Mouse (Mus musculus) G1E (cell line): ENCODE results near the gene 2410137M14Rik. TPM values are rescaled to one million over a fixed set of nuclear protein-coding genes. Genes with fewer than 3 reads are reported as not detected.

ENCODE experiments used
- ATAC-seq: 2 replicates; pipeline ENCODE4 v1.8.0; 2016; ENCODE audit warnings: mild to moderate bottlenecking; ENCODE audit not compliant: insufficient number of reproducible peaks, poor library complexity, low FRiP score, severe bottlenecking; ENCODE audit errors: extremely low read depth
- DNase-seq: peaks from one replicate; pipeline ENCODE4 v3.0.0; 2012; ENCODE audit warnings: low spot score
- H3K27me3 ChIP-seq: 2 replicates; pipeline ENCODE4 v1.6.1; 2012; ENCODE audit warnings: mild to moderate bottlenecking, low read length, inconsistent platforms; ENCODE audit not compliant: insufficient read depth
- H3K36me3 ChIP-seq: replicated peaks from 2 replicates; pipeline ENCODE3; 2012; ENCODE audit warnings: mild to moderate bottlenecking, inconsistent platforms
- H3K4me1 ChIP-seq: 2 replicates; pipeline ENCODE4 v1.6.1; 2012; ENCODE audit warnings: low read depth, low read length, inconsistent platforms, mixed read lengths; ENCODE audit not compliant: insufficient read depth
- H3K4me3 ChIP-seq: 2 replicates; pipeline ENCODE4 v1.5.1; 2012; ENCODE audit warnings: low read depth, mild to moderate bottlenecking, inconsistent platforms, low read length, moderate library complexity, mixed read lengths
- H3K9me3 ChIP-seq: replicated peaks from 2 replicates; pipeline ENCODE4 v1.6.1; 2012; ENCODE audit warnings: inconsistent platforms
- CTCF ChIP-seq: IDR thresholded peaks from 2 replicates; pipeline ENCODE4 v1.5.1; 2012; ENCODE audit warnings: low read depth, low read length, inconsistent platforms, mixed read lengths
- GATA1 ChIP-seq: IDR thresholded peaks from 2 replicates; pipeline ENCODE4 v1.6.1; 2012; ENCODE audit warnings: borderline replicate concordance, low read length, inconsistent platforms, mixed read lengths
- GATA2 ChIP-seq: IDR thresholded peaks from 2 replicates; pipeline ENCODE4 v1.6.1; 2012; ENCODE audit warnings: low read depth, low read length, inconsistent platforms, borderline replicate concordance
- POLR2AphosphoS5 ChIP-seq: IDR thresholded peaks from 2 replicates; pipeline ENCODE4 v1.6.1; 2012; ENCODE audit warnings: low read depth, low read length, inconsistent platforms; ENCODE audit not compliant: insufficient replicate concordance
- TAL1 ChIP-seq: conservative IDR thresholded peaks from 2 replicates; pipeline ENCODE4 v1.6.1; 2012; ENCODE audit warnings: low read depth, low read length, inconsistent platforms, mixed read lengths
- polyA plus RNA-seq: library from polyadenylated mRNA; stranded (reverse); fragments of >175 nt; gene quantifications from 2 replicates; pipeline ENCODE4 v1.2.3, GENCODE M21; 2012
- total RNA-seq, 2 experiments: library from RNA; stranded (forward) in 1 of 2; stranded (reverse) in 1 of 2; fragments of 200-1000 nt in 1 of 2; fragments of >200 nt in 1 of 2; fragmentation: Nextera tagmentation in 1 of 2; gene quantifications; 2 replicates each; pipeline ENCODE4 v1.2.3; 2014 to 2017

The 2410137M14Rik gene
- total and polyA plus RNA-seq, 3 experiments, result 0.16 TPM; not detected in 2

GRCm38 (mm10) chr17:36970316-36970890, 10.6 kb downstream of the 2410137M14Rik start:
- TF ChIP-seq TAL1 (no peak), POLR2AphosphoS5 (no peak), GATA1 (no peak), CTCF (no peak), GATA2 (no peak)
- Histone ChIP-seq H3K27me3 (peaks cover 15% of the 10 kb centered on the region; the same call in 1 of the 2 replicates), H3K4me1 (peaks cover 3% of the 10 kb centered on the region), H3K9me3 (no peaks in the 10 kb centered on the region), H3K36me3 (peaks cover 4% of the 10 kb centered on the region), H3K4me3 (no peak overlapping the region)
- no peak for DNase-seq
- no peak for ATAC-seq

- Histone ChIP-seq H3K27me3 (peaks cover 15% of the 10 kb centered on the region; the same call in 1 of the 2 replicates), H3K9me3 (no peaks in the 10 kb centered on the region), H3K4me3 (no peak overlapping the region), H3K36me3 (peaks cover 13% of the 10 kb centered on the region), H3K4me1 (no peaks in the 10 kb centered on the region; the same call in 1 of the 2 replicates)
- TF ChIP-seq POLR2AphosphoS5 (no peak), TAL1 (no peak)
- DNase-seq (no peak), ATAC-seq (no peak)
These were observed 14.2 kb downstream of the 2410137M14Rik start for GRCm38 (mm10) chr17:36966875-36967274.

GRCm38 (mm10) chr17:36961125-36961524, 19.9 kb downstream of the 2410137M14Rik start:
- peaks cover 27% of the 10 kb centered on the region for H3K36me3 ChIP-seq
- no peaks in the 10 kb centered on the region for H3K9me3 ChIP-seq
- peaks cover 28% of the 10 kb centered on the region for H3K4me1 ChIP-seq
- H3K27me3 ChIP-seq, result no peaks in the 10 kb centered on the region
- DNase-seq, result no peak
- TF ChIP-seq GATA1 (no peak), TAL1 (no peak), CTCF (no peak), POLR2AphosphoS5 (no peak), GATA2 (no peak)
- H3K4me3 ChIP-seq, result no peak overlapping the region
- ATAC-seq, result no peak

GRCm38 (mm10) chr17:36958884-36959283, 22.2 kb downstream of the 2410137M14Rik start:
- Histone ChIP-seq H3K9me3 (no peaks in the 10 kb centered on the region), H3K4me3 (peak overlapping the region; percentile 77), H3K27me3 (no peaks in the 10 kb centered on the region), H3K4me1 (peaks cover 28% of the 10 kb centered on the region), H3K36me3 (peaks cover 26% of the 10 kb centered on the region)
- TF ChIP-seq CTCF (no peak), TAL1 (no peak), GATA1 (no peak), GATA2 (no peak), POLR2AphosphoS5 (no peak)
- no peak for DNase-seq
- ATAC-seq, result no peak

GRCm38 (mm10) chr17:36957999-36958743, 22.9 kb downstream of the 2410137M14Rik start, which contains the start of the genes Znrd1 and Znrd1as:
Znrd1 (minus strand) TSS chr17:36958559.
Znrd1as (plus strand) TSS chr17:36958592.
- TF ChIP-seq GATA2, result no peak
- no peak for TF ChIP-seq CTCF
- no peak for TF ChIP-seq POLR2AphosphoS5
- no peak for TF ChIP-seq GATA1
- no peak for TF ChIP-seq TAL1
- ATAC-seq (peak; percentile 97), DNase-seq (peak; percentile 71)
- H3K27me3 ChIP-seq, result no peaks in the 10 kb centered on the region
- peaks cover 30% of the 10 kb centered on the region for H3K36me3 ChIP-seq
- H3K4me1 ChIP-seq, result peaks cover 28% of the 10 kb centered on the region
- H3K9me3 ChIP-seq, result no peaks in the 10 kb centered on the region
- H3K4me3 ChIP-seq, result peak within 1 kb of the TSS; percentile 77

GRCm38 (mm10) chr17:36953062-36953461, 28.0 kb downstream of the 2410137M14Rik start:
- H3K36me3 ChIP-seq, result peaks cover 52% of the 10 kb centered on the region
- DNase-seq, result no peak
- H3K9me3 ChIP-seq, result no peaks in the 10 kb centered on the region

More at GRCm38 (mm10) chr17:36953062-36953461, 28.0 kb downstream of the 2410137M14Rik start:
- Histone ChIP-seq H3K4me3 (no peak overlapping the region), H3K4me1 (peaks cover 22% of the 10 kb centered on the region), H3K27me3 (no peaks in the 10 kb centered on the region)
- ATAC-seq, result no peak
- no peak for TF ChIP-seq TAL1
